Mouse (Mus musculus): ENCODE data around the gene Nr5a1. TPM values are rescaled to one million over a fixed set of nuclear protein-coding genes. Genes with fewer than 3 reads are reported as not detected.

Gene Nr5a1
- total and polyA plus RNA-seq, 3 experiments: 0.04 TPM; not detected in 2

DNA sequence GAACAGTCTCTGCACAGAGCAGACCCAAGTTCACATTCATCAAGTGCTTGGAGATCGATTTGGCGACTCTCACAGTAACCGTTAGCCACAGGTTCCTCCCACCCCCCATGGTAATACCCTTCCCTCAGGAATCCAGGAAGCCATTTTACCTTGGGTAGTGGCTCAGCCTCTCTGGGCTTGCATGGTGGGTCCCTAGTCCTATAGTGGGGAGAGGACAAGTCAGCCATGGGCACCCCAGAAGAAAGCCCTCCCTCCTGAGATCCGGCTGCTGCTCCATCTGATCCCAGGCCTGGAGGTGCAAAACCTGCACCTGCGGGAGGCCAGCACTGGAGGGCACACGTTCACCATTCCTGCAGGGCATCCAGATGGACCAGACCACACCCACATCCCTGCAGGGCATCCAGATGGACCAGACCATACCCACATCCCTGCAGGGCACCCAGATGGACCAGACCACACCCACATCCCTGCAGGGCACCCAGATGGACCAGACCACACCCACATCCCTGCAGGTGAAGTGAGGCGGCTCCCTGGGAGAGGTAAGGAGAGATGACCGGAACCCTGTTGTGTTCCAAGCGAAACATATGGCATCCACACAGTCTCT is 38.9 kb downstream of the Nr5a1 start:
- H3K4me1 ChIP-seq (ENCODE audit: control insufficient read depth in 1 of 2, insufficient read depth in 2 of 2): 0 out of 4 replicates have a peak, but pooled peaks cover 0 to 4% of the 10 kb centered on the region in 2 experiments
- H3K9me3 ChIP-seq (replicated peaks; ENCODE audit: low read length): no peaks in the 10 kb centered on the region
- no peak overlapping the region for H3K4me3 ChIP-seq (replicated peaks in 1 of 3; ENCODE audit: low read depth in 2 of 3, low read length in 2 of 3, poor library complexity in 1 of 3)
- H3K4me2 ChIP-seq (ENCODE audit: insufficient read depth, low read depth, poor library complexity, severe bottlenecking): no peak overlapping the region
- H3K36me3 ChIP-seq (replicated peaks in 1 of 2; ENCODE audit: control insufficient read depth in 1 of 2, insufficient read depth in 1 of 2, low read length in 1 of 2): no peaks in the 10 kb centered on the region
- TF ChIP-seq MYC (IDR thresholded peaks at IDR 0.05; ENCODE audit: low read depth, low read length) (no peak), SMC3 (IDR thresholded peaks at IDR 0.05; ENCODE audit: low read depth, low read length) (0 out of 2 replicates have a peak, but pooled peaks have one; percentile 17), ZMIZ1 (IDR thresholded peaks at IDR 0.05; ENCODE audit: low read depth, low read length) (no peak), ZKSCAN1 (IDR thresholded peaks at IDR 0.05; ENCODE audit: borderline replicate concordance, low read depth, low read length) (no peak), POLR2A (IDR thresholded peaks at IDR 0.05; ENCODE audit: low read depth, low read length) (no peak), KAT2A (IDR thresholded peaks at IDR 0.05; ENCODE audit: insufficient replicate concordance, low read length) (no peak), USF2 (conservative IDR thresholded peaks at IDR 0.05; ENCODE audit: low read depth, low read length) (no peak), CTCF (conservative IDR thresholded peaks at IDR 0.05 in 1 of 2, IDR thresholded peaks at IDR 0.05 in 1 of 2; ENCODE audit: low read depth in 2 of 2, low read length in 2 of 2) (peak in 1 of 2 experiments; percentile 42; a peak in 2 of 4 replicates), ZC3H11A (IDR thresholded peaks at IDR 0.05; ENCODE audit: low read depth, low read length) (no peak), RAD21 (IDR thresholded peaks at IDR 0.05; ENCODE audit: low read depth, low read length) (peak; percentile 33), TCF12 (IDR thresholded peaks at IDR 0.05; ENCODE audit: low read depth, low read length) (no peak), IRF4 (IDR thresholded peaks at IDR 0.05; ENCODE audit: low read depth, low read length) (no peak), MXI1 (IDR thresholded peaks at IDR 0.05; ENCODE audit: low read depth, low read length) (no peak), RCOR1 (conservative IDR thresholded peaks at IDR 0.05; ENCODE audit: low read depth, low read length) (no peak), SIN3A (IDR thresholded peaks at IDR 0.05; ENCODE audit: low read length) (no peak), JUND (conservative IDR thresholded peaks at IDR 0.05; ENCODE audit: low read depth, low read length) (no peak), MAFK (IDR thresholded peaks at IDR 0.05; ENCODE audit: insufficient replicate concordance, low read length) (no peak)
- no peak overlapping the region for H3K9ac ChIP-seq (ENCODE audit: insufficient read depth, low read depth)
- no peak overlapping the region for H3K27ac ChIP-seq (ENCODE audit: insufficient read depth, low read depth)
- H3K79me2 ChIP-seq (replicated peaks; ENCODE audit: control insufficient read depth, extremely low read depth, insufficient read depth, poor library complexity, severe bottlenecking): no peaks in the 10 kb centered on the region
- in situ Hi-C loops (cut with MboI; ENCODE audit: low pct_ligation_motif_present, low pct_unique_long_range_greater_than_20kb, low sequenced_read_pairs) (no loop called here), dilution Hi-C loops (cut with MboI; ENCODE audit: extremely low pct_ligation_motif_present, extremely low pct_unique_long_range_greater_than_20kb, low sequenced_read_pairs) (no loop called here)
- peaks cover 36% of the 10 kb centered on the region for H3K27me3 ChIP-seq (replicated peaks)
- no peak for DNase-seq (ENCODE audit: extremely low read depth)

DNA sequence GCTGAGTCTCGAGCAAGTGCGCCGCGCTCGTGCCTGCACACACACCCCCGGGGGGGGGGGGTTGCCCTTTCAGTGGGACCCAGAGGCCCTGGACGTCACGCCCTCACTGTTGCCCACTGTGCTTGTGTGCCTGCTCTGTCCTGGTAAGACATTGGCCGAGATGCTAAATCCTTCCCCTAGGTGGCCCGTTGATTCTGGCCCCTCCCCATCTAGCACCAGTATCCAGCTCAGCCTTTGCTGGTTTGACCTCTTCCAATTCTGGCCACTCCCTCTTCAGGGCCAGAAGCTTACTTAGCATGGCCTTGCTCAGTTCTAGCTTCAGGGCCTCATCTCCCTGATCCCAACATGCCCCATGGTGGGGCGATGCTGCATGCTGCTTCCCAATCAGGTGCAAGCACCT is 41.8 kb downstream of the Nr5a1 start:
- DNase-seq (ENCODE audit: extremely low read depth): no peak
- in situ Hi-C loops (cut with MboI; ENCODE audit: low pct_ligation_motif_present, low pct_unique_long_range_greater_than_20kb, low sequenced_read_pairs): loop anchor here (25.0 kb wide), 1 partner anchor 190 kb away; no protein-coding TSS in a partner anchor
- peaks cover 51% of the 10 kb centered on the region for H3K27me3 ChIP-seq (replicated peaks)

More for the DNA sequence above, 41.8 kb downstream of the Nr5a1 start:
- H3K4me1 ChIP-seq (ENCODE audit: control insufficient read depth in 1 of 2, insufficient read depth in 2 of 2): peaks cover 2 to 7% of the 10 kb centered on the region in 2 experiments; a peak in 1 of 4 replicates
- H3K9ac ChIP-seq (ENCODE audit: insufficient read depth, low read depth): no peak overlapping the region
- H3K27ac ChIP-seq (ENCODE audit: insufficient read depth, low read depth): no peak overlapping the region
- H3K79me2 ChIP-seq (replicated peaks; ENCODE audit: control insufficient read depth, extremely low read depth, insufficient read depth, poor library complexity, severe bottlenecking): no peaks in the 10 kb centered on the region
- TF ChIP-seq USF2 (conservative IDR thresholded peaks at IDR 0.05; ENCODE audit: low read depth, low read length) (no peak), TCF12 (IDR thresholded peaks at IDR 0.05; ENCODE audit: low read depth, low read length) (no peak), POLR2AphosphoS2 (IDR thresholded peaks at IDR 0.05; ENCODE audit: low read depth, low read length) (no peak), EP300 (IDR thresholded peaks at IDR 0.05; ENCODE audit: low read length) (no peak), KAT2A (IDR thresholded peaks at IDR 0.05; ENCODE audit: insufficient replicate concordance, low read length) (no peak), ZC3H11A (IDR thresholded peaks at IDR 0.05; ENCODE audit: low read depth, low read length) (no peak), BHLHE40 (IDR thresholded peaks at IDR 0.05; ENCODE audit: low read depth, low read length) (no peak), ZMIZ1 (IDR thresholded peaks at IDR 0.05; ENCODE audit: low read depth, low read length) (no peak), E2F4 (IDR thresholded peaks at IDR 0.05; ENCODE audit: insufficient replicate concordance, low read depth, low read length) (no peak), SMC3 (IDR thresholded peaks at IDR 0.05; ENCODE audit: low read depth, low read length) (no peak), ZKSCAN1 (IDR thresholded peaks at IDR 0.05; ENCODE audit: borderline replicate concordance, low read depth, low read length) (no peak), ELF1 (IDR thresholded peaks at IDR 0.05; ENCODE audit: low read depth, low read length) (no peak), ZNF384 (IDR thresholded peaks at IDR 0.05; ENCODE audit: low read depth, low read length) (no peak), CHD1 (IDR thresholded peaks at IDR 0.05; ENCODE audit: low read depth, low read length) (no peak), RAD21 (IDR thresholded peaks at IDR 0.05; ENCODE audit: low read depth, low read length) (no peak), JUND (conservative IDR thresholded peaks at IDR 0.05; ENCODE audit: low read depth, low read length) (no peak)
- dilution Hi-C loops (cut with MboI; ENCODE audit: extremely low pct_ligation_motif_present, extremely low pct_unique_long_range_greater_than_20kb, low sequenced_read_pairs): no loop called here
- H3K9me3 ChIP-seq (replicated peaks; ENCODE audit: low read length): no peaks in the 10 kb centered on the region
- H3K4me2 ChIP-seq (ENCODE audit: insufficient read depth, low read depth, poor library complexity, severe bottlenecking): no peak overlapping the region
- no peak overlapping the region for H3K4me3 ChIP-seq (replicated peaks in 1 of 3; ENCODE audit: low read depth in 2 of 3, low read length in 2 of 3, poor library complexity in 1 of 3)
- H3K36me3 ChIP-seq (replicated peaks in 1 of 2; ENCODE audit: control insufficient read depth in 1 of 2, insufficient read depth in 1 of 2, low read length in 1 of 2): no peaks in the 10 kb centered on the region
